Mouse (Mus musculus) gastrocnemius, postnatal 25 days (tissue): Measurements from ENCODE around the gene Rab24. TPM values are rescaled to one million over a fixed set of nuclear protein-coding genes. Genes with fewer than 3 reads are reported as not detected.
A peak's percentile ranks its signal among the peaks of the same experiment; 100 is the strongest.

ENCODE experiments used
- DNase-seq: peaks from one replicate; pipeline ENCODE4 v3.0.0; 2022
- long read RNA-seq, 2 experiments: library from polyadenylated mRNA; stranded (forward); transcript quantifications; one replicate each; pipeline ENCODE4 v2.0.0; 2021
- total RNA-seq, 2 experiments: library from RNA; stranded (reverse); gene quantifications; 1 replicate in 1 of 2; 2 replicates in 1 of 2; pipeline ENCODE4 v1.2.3; 2021

Rab24 gene
- 10 to 100 TPM; 29.0 to 30.2 TPM for total RNA-seq
- long read RNA-seq, experiment 1, transcript Rab24-201 (8 exons, 1,168 nt), result major isoform, 56 of 77 reads
- long read RNA-seq, experiment 1, partial matches to known transcripts, result 1 of 77 reads
- long read RNA-seq, experiment 1, other reads (novel, unspliced or antisense), result 20 of 77 reads
- long read RNA-seq, experiment 2, transcript Rab24-201 (8 exons, 1,168 nt), result major isoform, 55 of 70 reads
- long read RNA-seq, experiment 2, partial matches to known transcripts, result 1 of 70 reads
- long read RNA-seq, experiment 2, other reads (novel, unspliced or antisense), result 14 of 70 reads

GRCm38 (mm10) chr13:55321434-55322129 is at the start of gene Rab24:
Gene Rab24, minus strand, starts transcription at chr13:55321946.
- DNase-seq, result peak; percentile 89

- DNase-seq, result peak; percentile 39
Observed at GRCm38 (mm10) chr13:55371007-55371681, 49.4 kb upstream of the Rab24 start.

DNA sequence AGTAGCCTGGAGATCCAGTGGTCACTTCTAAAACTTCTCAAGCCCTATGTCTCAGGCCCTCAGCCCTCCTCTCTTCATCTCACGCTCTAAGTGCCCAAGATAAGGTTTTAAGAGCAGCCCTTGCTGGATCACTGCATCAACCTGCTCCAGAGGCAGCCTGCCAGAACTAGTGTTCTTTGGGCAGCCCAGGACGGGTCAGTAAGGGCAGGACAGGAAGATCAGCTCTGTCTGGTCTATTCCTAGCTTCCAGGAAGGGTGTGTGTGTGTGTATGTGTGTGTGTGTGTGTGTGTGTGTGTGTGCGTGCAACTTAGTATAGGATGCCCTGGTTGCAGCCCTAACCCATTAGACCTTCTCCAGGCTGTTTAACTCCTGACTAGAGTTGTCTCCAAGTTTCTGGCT is 48.5 kb upstream of the Rab24 start:
- no peak for DNase-seq

- DNase-seq, result peak; percentile 32
Observed at GRCm38 (mm10) chr13:55369531-55370114, 47.9 kb upstream of the Rab24 start, which contains the start of gene Rgs14. Gene Rgs14, plus strand, starts transcription at chr13:55369732.

DNA sequence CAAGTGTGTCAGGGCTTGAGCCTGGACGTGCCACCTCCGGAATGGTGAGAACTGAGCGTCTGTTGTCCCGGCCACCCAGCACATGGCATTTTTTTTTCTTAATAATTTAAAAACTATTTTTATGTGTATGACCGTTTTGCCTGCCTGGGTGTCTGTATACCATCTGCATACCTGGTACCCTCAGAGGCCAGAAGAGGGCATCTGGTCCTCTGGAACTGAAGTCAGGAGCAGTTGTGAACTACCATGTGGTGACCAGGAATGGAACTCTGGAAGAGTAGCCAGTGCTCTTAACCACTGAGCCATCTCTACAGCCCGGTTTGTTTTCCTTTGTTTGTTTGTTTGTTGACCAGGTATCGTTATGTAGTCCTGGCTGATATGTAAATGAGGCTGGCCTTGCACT is 46.7 kb upstream of the Rab24 start:
- no peak for DNase-seq

DNA sequence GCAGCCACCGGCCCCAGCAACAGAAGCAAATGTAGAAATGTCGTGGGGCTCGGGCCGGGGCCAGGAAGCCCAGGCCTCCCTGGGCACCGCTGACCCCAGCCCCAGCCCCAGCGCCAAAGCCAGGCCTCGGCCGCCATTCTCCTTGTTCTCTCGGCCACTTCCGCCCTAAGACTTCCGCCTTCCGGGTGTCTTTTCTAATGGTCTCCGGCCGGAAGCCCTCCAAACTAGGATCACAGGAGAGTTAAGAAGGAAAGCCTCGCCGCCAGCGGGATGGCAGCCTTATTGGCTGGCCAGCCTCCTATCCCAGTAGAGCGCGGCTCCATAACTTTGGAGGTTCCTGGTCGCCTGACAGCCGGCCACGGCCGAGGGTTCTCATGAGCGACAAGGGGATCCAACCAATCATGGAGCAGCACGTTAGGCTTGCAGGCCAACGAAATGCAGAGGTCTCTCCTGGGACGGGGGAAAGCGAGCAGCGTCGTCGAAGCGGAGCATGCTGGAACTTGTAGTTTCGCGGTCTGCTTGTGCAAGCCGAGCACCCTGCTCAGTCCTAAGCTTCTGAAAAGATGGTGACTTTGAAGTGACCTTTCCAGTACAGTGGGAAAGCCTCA is 40.8 kb upstream of the Rab24 start, which contains the start of gene Lman2:
Gene Lman2, minus strand, starts transcription at position 331 of the 608 bp plus-strand sequence.
- DNase-seq, result peak; percentile 98

GRCm38 (mm10) chr13:55361974-55362452 is 40.3 kb upstream of the Rab24 start:
- DNase-seq, result no peak

- no peak for DNase-seq
Observed at GRCm38 (mm10) chr13:55361145-55361544, 39.4 kb upstream of the Rab24 start.

GRCm38 (mm10) chr13:55346745-55347144 is 25.0 kb upstream of the Rab24 start:
- DNase-seq, result no peak

DNA sequence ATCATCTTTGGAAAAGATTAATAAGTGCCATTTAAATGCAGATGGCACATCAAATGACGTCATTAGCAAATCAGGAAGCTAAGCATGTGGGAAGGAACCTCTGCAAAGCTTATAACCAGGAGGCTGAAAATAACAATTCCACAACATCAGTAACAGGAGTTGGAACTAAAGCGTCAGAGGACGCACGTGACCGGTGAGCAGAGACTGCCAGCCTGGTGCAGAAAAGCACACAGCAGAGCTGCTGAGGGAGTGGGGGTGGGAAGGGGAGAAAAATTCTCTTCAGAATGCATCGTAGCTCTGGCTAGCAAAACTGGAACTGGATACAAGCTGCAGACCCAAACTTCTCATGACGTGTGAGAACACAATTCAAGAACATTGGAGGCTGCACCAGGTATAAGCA is 22.5 kb upstream of the Rab24 start:
- no peak for DNase-seq

DNA sequence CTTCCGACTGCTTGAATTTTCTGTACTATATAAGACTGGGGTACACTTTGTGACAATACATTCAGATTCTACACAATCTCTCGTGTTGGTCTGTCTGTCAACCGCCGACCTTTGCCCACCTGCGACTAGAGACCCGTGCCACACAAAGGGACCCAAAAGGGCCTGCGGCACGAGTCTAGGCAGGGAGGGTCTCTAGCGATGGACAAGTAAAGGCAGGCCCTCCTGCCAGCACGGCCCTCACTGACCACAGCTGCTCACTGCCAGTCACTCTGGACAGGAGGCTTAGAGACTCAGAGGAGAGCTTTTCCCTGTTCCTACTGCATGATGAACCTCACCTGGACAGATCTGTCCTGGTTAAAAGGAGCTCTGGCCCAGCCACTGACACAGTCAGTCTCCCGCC is 20.7 kb upstream of the Rab24 start:
- no peak for DNase-seq

DNA sequence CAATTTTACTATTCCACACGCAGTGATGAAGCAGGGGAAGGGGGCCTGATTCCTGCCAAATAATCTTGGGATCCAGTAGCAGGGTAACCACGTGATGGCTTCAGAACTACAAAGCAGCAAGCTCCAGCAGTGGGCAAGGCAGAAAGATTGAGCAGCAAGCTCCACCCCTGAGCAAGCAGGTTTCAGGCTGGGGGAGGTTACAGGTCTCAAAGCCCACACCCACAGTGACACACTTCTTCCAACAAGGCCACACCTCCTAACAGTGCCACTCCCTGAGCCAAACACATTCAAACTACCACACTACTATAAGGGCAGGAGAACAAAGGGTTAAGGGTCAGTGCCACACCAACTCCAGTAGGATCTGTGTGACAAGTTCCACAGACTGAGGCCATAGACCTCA is 17.5 kb upstream of the Rab24 start:
- no peak for DNase-seq

GRCm38 (mm10) chr13:55338131-55339054 is 16.6 kb upstream of the Rab24 start:
- DNase-seq, result no peak

- DNase-seq, result no peak
Observed at GRCm38 (mm10) chr13:55337341-55337975, 15.7 kb upstream of the Rab24 start.

GRCm38 (mm10) chr13:55335701-55336100 is 14.0 kb upstream of the Rab24 start:
- DNase-seq, result no peak

DNA sequence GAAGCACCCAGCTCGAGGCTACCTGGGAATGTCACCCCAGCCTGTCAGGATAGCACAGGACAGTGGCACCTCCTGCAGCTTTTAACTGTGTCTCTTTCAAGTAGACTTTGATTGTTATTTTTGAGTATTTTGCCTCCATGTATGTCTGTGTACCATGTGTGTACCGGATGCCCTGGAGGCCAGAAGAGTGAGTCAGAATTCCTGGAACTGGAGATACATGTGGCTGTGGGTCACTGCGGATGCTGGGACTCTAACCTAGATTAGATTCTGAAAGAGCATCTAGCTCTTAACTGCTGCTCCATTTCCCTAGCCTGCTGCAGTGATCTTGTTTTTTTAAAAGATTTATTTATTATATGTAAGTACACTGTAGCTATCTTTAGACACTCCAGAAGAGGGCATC is 10.6 kb upstream of the Rab24 start:
- no peak for DNase-seq

DNA sequence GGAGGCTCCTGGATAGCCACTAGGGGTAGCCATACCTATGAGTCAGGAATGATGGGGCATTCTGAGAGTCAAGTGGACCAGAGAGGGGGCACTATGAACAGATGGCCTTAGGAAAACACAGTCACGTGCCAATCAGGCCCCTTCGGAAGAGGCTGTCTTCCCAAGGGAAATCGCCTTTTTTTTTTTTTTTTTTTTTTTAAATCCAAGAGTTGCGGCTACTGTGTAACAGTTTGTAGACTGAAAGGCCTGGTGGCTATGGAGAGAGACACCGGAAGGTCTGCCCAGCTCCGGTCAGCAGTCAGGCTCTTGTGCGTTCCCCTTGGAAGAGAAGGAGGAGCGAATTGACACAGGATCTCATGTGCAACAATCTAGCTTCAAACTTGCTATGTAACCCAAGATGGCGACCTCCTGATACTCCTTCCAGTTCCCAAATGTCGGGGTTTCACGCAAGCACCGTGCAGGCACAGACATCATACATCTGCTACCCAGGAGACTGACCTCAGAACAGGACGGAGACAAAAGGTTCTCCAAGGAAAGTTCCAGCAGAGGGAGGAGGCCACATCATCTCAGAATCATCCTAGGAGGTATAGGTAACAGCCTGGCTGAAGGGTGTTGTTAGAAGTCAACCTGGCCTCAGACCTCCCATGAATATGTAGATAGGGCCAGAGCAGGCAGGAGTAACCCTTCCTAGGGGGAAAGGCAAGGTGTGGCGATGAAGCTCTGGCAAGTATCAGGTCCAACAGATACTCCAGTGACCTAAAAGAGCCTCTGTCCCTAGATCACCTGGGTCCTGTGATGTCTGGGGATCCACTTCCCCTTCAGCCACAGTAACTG is 9.0 kb upstream of the Rab24 start:
- no peak for DNase-seq

GRCm38 (mm10) chr13:55329683-55330566 is 8.2 kb upstream of the Rab24 start, which contains the start of gene Mxd3:
Gene Mxd3, minus strand, starts transcription at chr13:55329823.
- peak; percentile 82 for DNase-seq
